Mouse (Mus musculus) lung, embryonic 15.5 days (tissue): ENCODE measurements around the gene Pkn1. TPM values are rescaled to one million over a fixed set of nuclear protein-coding genes. Genes with fewer than 3 reads are reported as not detected.
A peak's percentile ranks its signal among the peaks of the same experiment; 100 is the strongest.

Experiments used
- ATAC-seq: fragments of 200-750 bp; cut with Nextera tagmentation; 2 replicates; pipeline ENCODE4 v1.8.0; 2017; ENCODE audit warnings: moderate number of reproducible peaks, borderline replicate concordance; ENCODE audit not compliant: low FRiP score, low TSS enrichment; ENCODE audit errors: extremely low read depth
- H3K27ac ChIP-seq: fragments of 300-500 bp; sonication (generic); 2 replicates; pipeline ENCODE4 v1.5.1; 2015; ENCODE audit warnings: moderate library complexity, mild to moderate bottlenecking, inconsistent platforms
- H3K27me3 ChIP-seq: fragments of 300-500 bp; sonication (generic); 2 replicates; pipeline ENCODE4 v1.6.1; 2015; ENCODE audit warnings: inconsistent platforms
- H3K36me3 ChIP-seq: fragments of 300-500 bp; sonication (generic); 2 replicates; pipeline ENCODE4 v1.6.1; 2015; ENCODE audit warnings: inconsistent platforms
- H3K4me1 ChIP-seq: fragments of 300-500 bp; sonication (generic); 2 replicates; pipeline ENCODE4 v1.6.1; 2015; ENCODE audit warnings: inconsistent platforms
- H3K4me2 ChIP-seq: fragments of 300-500 bp; sonication (generic); 2 replicates; pipeline ENCODE4 v1.6.1; 2015; ENCODE audit warnings: inconsistent platforms, mild to moderate bottlenecking, moderate library complexity
- H3K4me3 ChIP-seq: fragments of 300-500 bp; sonication (generic); 2 replicates; pipeline ENCODE4 v1.5.1; 2015; ENCODE audit warnings: mild to moderate bottlenecking, inconsistent platforms
- H3K9ac ChIP-seq: fragments of 300-500 bp; sonication (generic); 2 replicates; pipeline ENCODE4 v1.6.1; 2015; ENCODE audit warnings: inconsistent platforms
- H3K9me3 ChIP-seq: fragments of 300-500 bp; sonication (generic); 2 replicates; pipeline ENCODE4 v1.6.1; 2016; ENCODE audit warnings: inconsistent platforms
- WGBS: fragments of 180-500 bp; shearing (Covaris S2); methylation state at CpG from one replicate; pipeline ENCODE4 v1.1.7; 2015; 5-methylcytosine and 5-hydroxymethylcytosine counted together
- polyA plus RNA-seq: library from polyadenylated mRNA; unstranded; fragments of >200 nt; fragmentation: Nextera tagmentation; extraction: Ambion mirVana; gene quantifications from 2 replicates; pipeline ENCODE4 v1.2.1, GENCODE M21; 2015

The Pkn1 gene
- polyA plus RNA-seq: 35.4 and 38.0 TPM in 2 replicates

DNA sequence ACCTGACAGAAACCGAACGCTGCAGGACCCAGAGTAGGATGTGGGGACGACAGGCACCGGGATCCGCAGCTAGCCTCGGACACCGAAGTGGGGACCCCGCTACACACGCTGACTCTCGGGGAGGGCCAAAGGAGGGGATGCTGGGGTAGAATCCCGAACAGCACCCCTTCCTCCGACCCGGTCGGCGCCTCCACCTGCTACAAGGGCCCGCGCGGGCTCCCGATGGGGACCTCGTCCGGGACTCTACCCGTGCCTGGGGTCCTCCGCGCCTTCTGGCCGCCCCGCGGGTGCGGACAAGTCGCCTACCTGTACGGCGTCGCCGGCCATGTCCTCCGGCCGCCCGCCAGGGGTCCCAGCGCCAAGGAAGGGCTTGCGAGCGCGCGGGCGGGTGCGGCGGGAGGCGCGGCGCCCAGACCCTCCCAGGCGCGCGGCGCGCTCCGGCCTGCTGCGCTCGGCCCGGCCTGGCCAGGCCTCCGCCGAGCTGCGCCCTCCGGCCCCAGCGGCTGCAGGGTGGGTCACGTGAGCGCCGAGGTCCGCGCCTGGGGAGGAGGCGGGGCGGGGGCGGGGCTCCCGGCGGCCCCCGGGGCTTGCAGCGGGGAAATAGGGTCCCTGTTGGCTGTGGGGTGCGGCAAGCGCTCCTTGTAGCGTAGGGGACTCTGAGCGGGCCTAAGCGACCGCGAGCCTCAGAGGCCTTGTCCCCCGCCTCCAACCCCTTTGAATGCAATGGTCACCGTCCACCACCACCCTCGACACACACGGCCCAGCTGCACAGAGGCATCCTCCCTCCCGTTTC, at the start of gene Pkn1:
Gene Pkn1 (minus strand): TSS at position 519 of the 793 bp plus-strand sequence.
- peak; percentile 94 for ATAC-seq
- peak within 1 kb of the TSS; percentile 89 for H3K27ac ChIP-seq
- H3K4me1 ChIP-seq: peaks cover 47% of the 10 kb centered on the region
- peak within 1 kb of the TSS; percentile 85 for H3K4me3 ChIP-seq
- no peaks in the 10 kb centered on the region for H3K36me3 ChIP-seq
- H3K27me3 ChIP-seq: no peaks in the 10 kb centered on the region
- H3K4me2 ChIP-seq: peak within 1 kb of the TSS; percentile 94
- peak within 1 kb of the TSS; percentile 96 for H3K9ac ChIP-seq
- WGBS: under 1% methylated on average over 81 of the region's 85 CpGs
- no peaks in the 10 kb centered on the region for H3K9me3 ChIP-seq

GRCm38 (mm10) chr8:83748708-83749107, 49.7 kb upstream of the Pkn1 start:
- Histone ChIP-seq H3K27ac (peak overlapping the region; percentile 82), H3K9me3 (no peaks in the 10 kb centered on the region), H3K4me1 (peaks cover 20% of the 10 kb centered on the region), H3K9ac (no peak overlapping the region), H3K4me3 (no peak overlapping the region), H3K36me3 (no peaks in the 10 kb centered on the region), H3K4me2 (peak overlapping the region; percentile 62), H3K27me3 (0 out of 2 replicates have a peak, but pooled peaks cover 15% of the 10 kb centered on the region)
- 40% methylated on average over 3 of the region's 3 CpGs for WGBS
- ATAC-seq: peak; percentile 63

DNA sequence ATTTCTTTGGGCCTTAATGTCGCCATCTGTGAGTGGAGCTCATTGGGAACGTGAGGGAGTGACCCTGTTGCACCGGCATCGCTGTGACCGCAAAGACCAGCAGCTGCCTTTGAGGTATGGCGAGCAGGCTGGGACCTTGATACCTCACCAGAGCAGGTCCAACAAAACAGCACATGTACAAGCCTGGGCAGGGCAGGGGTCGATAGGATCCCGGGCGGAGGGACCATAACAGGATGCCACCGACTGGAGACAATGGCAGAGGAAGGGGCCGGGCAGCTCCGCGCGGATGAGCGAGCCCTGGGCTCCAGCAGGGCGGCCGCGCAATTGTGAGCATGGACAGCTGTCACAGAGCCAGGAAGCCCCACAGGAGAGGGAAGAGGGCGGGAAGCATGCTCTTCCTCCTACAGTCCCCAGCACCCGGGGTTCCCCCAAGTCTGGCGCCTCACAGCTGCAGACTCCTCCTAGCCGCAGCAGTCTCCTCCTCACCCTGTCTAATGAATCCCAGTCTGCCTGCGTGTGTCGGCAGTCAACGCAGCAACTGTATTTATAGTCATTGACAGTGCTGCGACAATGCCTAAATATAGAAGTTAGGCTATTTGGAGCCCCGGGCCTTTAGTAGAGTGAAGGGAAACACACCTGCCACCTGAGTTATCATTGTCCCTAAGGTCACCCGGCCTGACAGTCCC, 48.8 kb upstream of the Pkn1 start:
- peak overlapping the region; percentile 82 for H3K27ac ChIP-seq
- H3K36me3 ChIP-seq: no peaks in the 10 kb centered on the region
- 0 out of 2 replicates have a peak, but pooled peaks cover 15% of the 10 kb centered on the region for H3K27me3 ChIP-seq
- WGBS: 3% methylated on average over 28 of the region's 28 CpGs
- peak overlapping the region; percentile 27 for H3K9ac ChIP-seq
- H3K4me1 ChIP-seq: peaks cover 20% of the 10 kb centered on the region
- H3K4me2 ChIP-seq: peak overlapping the region; percentile 62
- ATAC-seq: peak; percentile 86
- peak overlapping the region; percentile 28 for H3K4me3 ChIP-seq
- H3K9me3 ChIP-seq: no peaks in the 10 kb centered on the region

- Histone ChIP-seq H3K4me2 (no peak overlapping the region), H3K9ac (no peak overlapping the region), H3K4me1 (peaks cover 32% of the 10 kb centered on the region), H3K36me3 (no peaks in the 10 kb centered on the region), H3K27ac (no peak overlapping the region), H3K9me3 (no peaks in the 10 kb centered on the region), H3K27me3 (0 out of 2 replicates have a peak, but pooled peaks cover 15% of the 10 kb centered on the region), H3K4me3 (no peak overlapping the region)
- 69% methylated on average over 4 of the region's 4 CpGs for WGBS
- no peak for ATAC-seq
Measured at GRCm38 (mm10) chr8:83744070-83744469, 45.1 kb upstream of the Pkn1 start.

DNA sequence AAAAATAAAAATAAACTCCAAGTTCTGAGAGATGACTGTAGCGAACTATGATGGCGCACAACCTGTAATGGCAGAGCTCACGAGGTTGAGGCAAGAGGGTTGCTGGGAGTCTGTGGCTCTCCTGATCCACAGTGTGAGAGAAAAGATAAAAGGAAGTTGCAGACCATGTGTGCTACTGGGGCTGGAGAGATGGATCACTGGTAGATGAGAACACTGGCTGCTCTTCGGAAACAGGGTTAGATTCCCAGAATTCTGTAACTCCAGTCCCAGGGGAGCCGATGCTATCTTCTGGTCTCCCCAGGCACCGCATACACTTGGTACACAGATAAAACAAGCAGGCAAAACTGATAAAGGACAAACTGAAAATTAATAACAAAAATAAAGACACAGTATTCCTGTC, 44.0 kb upstream of the Pkn1 start:
- Histone ChIP-seq H3K4me2 (no peak overlapping the region), H3K36me3 (no peaks in the 10 kb centered on the region), H3K9me3 (no peaks in the 10 kb centered on the region), H3K4me1 (peaks cover 34% of the 10 kb centered on the region), H3K9ac (no peak overlapping the region), H3K27me3 (0 out of 2 replicates have a peak, but pooled peaks cover 7% of the 10 kb centered on the region), H3K27ac (no peak overlapping the region), H3K4me3 (no peak overlapping the region)
- ATAC-seq: no peak
- 91% methylated on average over 6 of the region's 6 CpGs for WGBS

- WGBS: 67% methylated on average over 19 of the region's 19 CpGs
- H3K4me2 ChIP-seq: peak overlapping the region; percentile 94
- no peak for ATAC-seq
- no peaks in the 10 kb centered on the region for H3K36me3 ChIP-seq
- H3K4me1 ChIP-seq: peaks cover 34% of the 10 kb centered on the region
- H3K4me3 ChIP-seq: peak overlapping the region; percentile 65
- H3K9ac ChIP-seq: peak overlapping the region; percentile 71; the same call in 1 of the 2 replicates
- peak overlapping the region; percentile 90 for H3K27ac ChIP-seq
- no peaks in the 10 kb centered on the region for H3K9me3 ChIP-seq
- H3K27me3 ChIP-seq: no peaks in the 10 kb centered on the region
Measured at GRCm38 (mm10) chr8:83741849-83742655, 43.1 kb upstream of the Pkn1 start.

DNA sequence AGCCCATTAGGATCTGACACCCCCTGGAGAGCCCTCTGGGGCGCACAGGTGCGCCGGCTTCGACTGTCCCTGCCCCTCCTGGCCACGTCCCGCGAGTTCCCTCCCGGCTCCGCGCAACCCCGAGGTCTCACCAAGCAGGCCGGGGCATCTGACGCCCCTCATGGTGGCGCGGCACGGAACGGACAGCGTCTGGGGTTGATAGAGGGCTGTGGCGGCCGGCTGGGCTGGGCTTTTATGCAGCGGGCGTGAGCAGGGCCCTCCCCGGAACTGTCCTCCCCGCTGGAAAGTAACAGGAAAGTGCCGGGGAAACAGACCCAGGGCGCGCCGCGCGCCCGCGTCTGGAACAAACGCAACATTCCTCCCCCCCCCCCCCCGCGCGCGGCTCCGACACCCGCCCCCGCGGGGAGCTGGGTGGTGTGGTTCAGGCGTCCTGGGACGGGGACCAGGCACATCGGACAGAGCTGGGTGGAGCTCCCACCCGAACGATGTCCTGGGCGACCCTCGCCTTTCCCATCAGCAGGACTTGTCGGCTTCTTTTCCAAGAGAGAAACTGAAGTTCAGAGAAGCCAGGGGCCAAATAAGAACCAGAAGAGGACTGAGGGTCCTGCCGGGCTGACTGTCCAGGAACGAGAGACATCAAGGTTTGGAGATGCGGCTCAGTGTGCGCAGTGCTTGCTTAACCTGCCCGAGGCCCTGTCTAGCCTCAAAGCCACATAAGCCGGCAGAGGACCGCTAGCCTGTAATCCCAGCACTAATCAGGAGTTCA, 42.2 kb upstream of the Pkn1 start, which contains the start of gene Adgre5:
Gene Adgre5 (minus strand): TSS at position 351 of the 766 bp plus-strand sequence.
- ATAC-seq: peak; percentile 79
- no peaks in the 10 kb centered on the region for H3K27me3 ChIP-seq
- 2% methylated on average over 43 of the region's 56 CpGs for WGBS

DNA sequence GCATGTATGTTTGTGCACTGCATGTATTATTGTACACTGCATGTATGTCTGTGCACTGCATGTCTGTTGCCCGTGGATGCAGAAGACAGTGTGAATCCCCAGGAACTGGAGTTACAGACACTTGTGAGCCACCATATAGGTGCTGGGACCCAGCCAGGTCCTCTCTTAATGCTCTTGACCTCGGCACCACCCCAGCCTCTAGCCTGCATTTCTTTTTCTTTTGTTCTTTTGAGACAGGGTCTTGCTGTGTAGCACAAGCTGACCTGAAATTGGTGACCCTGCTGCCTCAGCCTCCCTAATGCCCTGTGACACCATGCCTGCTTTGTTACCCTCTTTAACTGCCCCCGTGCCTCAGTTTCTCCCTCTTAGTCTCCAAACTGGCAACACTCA, 41.6 kb upstream of the Pkn1 start:
- H3K27me3 ChIP-seq: no peaks in the 10 kb centered on the region
- H3K4me2 ChIP-seq: peak overlapping the region; percentile 94
- peak overlapping the region; percentile 71 for H3K9ac ChIP-seq
- peaks cover 34% of the 10 kb centered on the region for H3K4me1 ChIP-seq
- ATAC-seq: no peak
- H3K9me3 ChIP-seq: no peaks in the 10 kb centered on the region
- WGBS: 10% methylated on average over 3 of the region's 3 CpGs
- H3K36me3 ChIP-seq: no peaks in the 10 kb centered on the region
- peak overlapping the region; percentile 90 for H3K27ac ChIP-seq
- H3K4me3 ChIP-seq: peak overlapping the region; percentile 65

More for the DNA sequence above, 42.2 kb upstream of the Pkn1 start, which contains the start of gene Adgre5:
- peak within 1 kb of the TSS; percentile 65 for H3K4me3 ChIP-seq
- peak within 1 kb of the TSS; percentile 94 for H3K4me2 ChIP-seq
- peaks cover 34% of the 10 kb centered on the region for H3K4me1 ChIP-seq
- peak within 1 kb of the TSS; percentile 71 for H3K9ac ChIP-seq
- no peaks in the 10 kb centered on the region for H3K9me3 ChIP-seq
- peak within 1 kb of the TSS; percentile 90 for H3K27ac ChIP-seq
- H3K36me3 ChIP-seq: no peaks in the 10 kb centered on the region

GRCm38 (mm10) chr8:83739711-83740468, 40.9 kb upstream of the Pkn1 start:
- H3K9me3 ChIP-seq: no peaks in the 10 kb centered on the region
- H3K9ac ChIP-seq: peak overlapping the region; percentile 71; the same call in 1 of the 2 replicates
- H3K4me2 ChIP-seq: peak overlapping the region; percentile 94
- H3K4me1 ChIP-seq: peaks cover 34% of the 10 kb centered on the region
- peak overlapping the region; percentile 90 for H3K27ac ChIP-seq
- ATAC-seq: no peak
- no peaks in the 10 kb centered on the region for H3K27me3 ChIP-seq
- WGBS: 31% methylated on average over 8 of the region's 8 CpGs
- peak overlapping the region; percentile 65 for H3K4me3 ChIP-seq
- no peaks in the 10 kb centered on the region for H3K36me3 ChIP-seq

DNA sequence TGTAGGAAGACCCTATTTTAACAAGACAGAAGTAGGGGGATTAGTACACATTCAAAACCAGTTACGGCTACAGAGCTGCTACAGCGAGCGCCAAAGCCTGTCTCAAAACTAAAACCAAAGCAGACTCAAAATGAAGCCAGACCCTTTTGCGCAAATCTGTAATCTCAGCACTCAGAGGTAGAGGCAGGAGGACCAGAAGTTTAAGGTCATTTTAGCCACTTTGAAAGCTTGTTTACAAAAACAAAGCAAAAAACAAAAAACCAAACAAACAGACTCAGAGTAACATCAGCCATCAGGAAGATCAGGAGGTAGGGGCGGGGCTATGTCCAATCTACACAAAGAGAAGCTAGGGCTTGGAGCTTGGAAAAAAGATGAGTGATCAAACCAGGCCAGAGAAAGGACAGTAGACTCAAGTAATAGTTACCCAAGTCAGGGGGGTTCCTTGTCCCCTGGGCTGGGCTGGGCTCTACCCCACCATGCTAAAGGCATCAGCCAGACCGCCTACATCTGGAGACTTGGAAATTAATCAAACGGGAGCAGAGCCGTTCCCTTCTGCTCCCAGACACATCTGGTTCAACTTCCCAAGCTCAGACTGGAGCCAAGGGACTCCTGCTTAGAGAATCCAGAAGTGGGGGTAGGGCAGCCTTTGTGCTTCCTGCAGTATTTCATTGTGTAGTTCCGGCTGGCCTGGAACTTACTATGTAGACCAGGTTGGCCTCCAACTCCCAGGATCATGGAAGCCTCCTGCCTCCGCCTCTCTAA, 40.2 kb upstream of the Pkn1 start:
- no peak overlapping the region for H3K9ac ChIP-seq
- H3K4me1 ChIP-seq: peaks cover 34% of the 10 kb centered on the region
- H3K9me3 ChIP-seq: no peaks in the 10 kb centered on the region
- peak overlapping the region; percentile 65 for H3K4me3 ChIP-seq
- peak; percentile 37; the same call in 1 of the 2 replicates for ATAC-seq
- H3K27me3 ChIP-seq: no peaks in the 10 kb centered on the region
- 63% methylated on average over 10 of the region's 10 CpGs for WGBS
- peak overlapping the region; percentile 90 for H3K27ac ChIP-seq
- peak overlapping the region; percentile 94 for H3K4me2 ChIP-seq
- no peaks in the 10 kb centered on the region for H3K36me3 ChIP-seq
